Mouse (Mus musculus) liver, embryonic 15.5 days (tissue): ENCODE results near the gene 1110008L16Rik. TPM values are rescaled to one million over a fixed set of nuclear protein-coding genes. Genes with fewer than 3 reads are reported as not detected.
"Not testable (repeated sequence)": the region's sequence is repeated elsewhere in the genome, so short reads cannot be mapped to it uniquely, and the experiment has no call there.

Experiments
- ATAC-seq: fragments of 200-750 bp; cut with Nextera tagmentation; 2 replicates; pipeline ENCODE4 v1.8.0; 2017; ENCODE audit warnings: moderate number of reproducible peaks, mild to moderate bottlenecking, moderate library complexity; ENCODE audit not compliant: insufficient read depth
- H3K27ac ChIP-seq: fragments of 300-500 bp; sonication (generic); replicated peaks from 2 replicates; pipeline ENCODE4 v1.5.1; 2015; ENCODE audit warnings: mild to moderate bottlenecking, inconsistent platforms
- H3K27me3 ChIP-seq: fragments of 300-500 bp; sonication (generic); 2 replicates; pipeline ENCODE4 v1.6.1; 2015; ENCODE audit warnings: mild to moderate bottlenecking, inconsistent platforms
- H3K36me3 ChIP-seq: fragments of 300-500 bp; sonication (generic); replicated peaks from 2 replicates; pipeline ENCODE4 v1.6.1; 2015; ENCODE audit warnings: moderate library complexity, mild to moderate bottlenecking, inconsistent platforms
- H3K4me1 ChIP-seq: fragments of 300-500 bp; sonication (generic); replicated peaks from 2 replicates; pipeline ENCODE4 v1.6.1; 2015; ENCODE audit warnings: inconsistent platforms
- H3K4me2 ChIP-seq: fragments of 300-500 bp; sonication (generic); 2 replicates; pipeline ENCODE4 v1.6.1; 2015; ENCODE audit warnings: moderate library complexity, mild to moderate bottlenecking, inconsistent platforms
- H3K4me3 ChIP-seq: fragments of 300-500 bp; sonication (generic); replicated peaks from 2 replicates; pipeline ENCODE4 v1.5.1; 2015; ENCODE audit warnings: mild to moderate bottlenecking, inconsistent platforms
- H3K9ac ChIP-seq: fragments of 300-500 bp; sonication (generic); 2 replicates; pipeline ENCODE4 v1.6.1; 2015; ENCODE audit warnings: moderate library complexity, mild to moderate bottlenecking, inconsistent platforms
- H3K9me3 ChIP-seq: fragments of 300-500 bp; sonication (generic); replicated peaks from 2 replicates; pipeline ENCODE4 v1.6.1; 2016; ENCODE audit warnings: inconsistent platforms
- WGBS: fragments of 180-500 bp; shearing (Covaris S2); methylation state at CpG from one replicate; pipeline ENCODE4 v1.1.7; 2015; ENCODE audit warnings: mixed read lengths; ENCODE audit not compliant: insufficient replicate concordance; 5-methylcytosine and 5-hydroxymethylcytosine counted together
- polyA plus RNA-seq: library from polyadenylated mRNA; unstranded; fragments of >200 nt; fragmentation: Nextera tagmentation; extraction: Ambion mirVana; gene quantifications from 2 replicates; pipeline ENCODE4 v1.2.1, GENCODE M21; 2015

Gene 1110008L16Rik
- polyA plus RNA-seq, result 5.9 and 6.1 TPM in 2 replicates

- peaks cover 37% of the 10 kb centered on the region for H3K36me3 ChIP-seq
- H3K9me3 ChIP-seq, result no peaks in the 10 kb centered on the region
- H3K27me3 ChIP-seq, result no peaks in the 10 kb centered on the region
- 75% methylated on average over 5 of the region's 5 CpGs for WGBS
- no peak for ATAC-seq
- peaks cover 35% of the 10 kb centered on the region for H3K4me1 ChIP-seq
- no peak within 1 kb of the TSS for H3K9ac ChIP-seq
- H3K4me3 ChIP-seq, result no peak within 1 kb of the TSS
- H3K4me2 ChIP-seq, result no peak within 1 kb of the TSS
- no peak within 1 kb of the TSS for H3K27ac ChIP-seq
Measured at GRCm38 (mm10) chr12:55299336-55299735, at the start of gene 1110008L16Rik. Gene 1110008L16Rik (plus strand): TSS chr12:55299577.

DNA sequence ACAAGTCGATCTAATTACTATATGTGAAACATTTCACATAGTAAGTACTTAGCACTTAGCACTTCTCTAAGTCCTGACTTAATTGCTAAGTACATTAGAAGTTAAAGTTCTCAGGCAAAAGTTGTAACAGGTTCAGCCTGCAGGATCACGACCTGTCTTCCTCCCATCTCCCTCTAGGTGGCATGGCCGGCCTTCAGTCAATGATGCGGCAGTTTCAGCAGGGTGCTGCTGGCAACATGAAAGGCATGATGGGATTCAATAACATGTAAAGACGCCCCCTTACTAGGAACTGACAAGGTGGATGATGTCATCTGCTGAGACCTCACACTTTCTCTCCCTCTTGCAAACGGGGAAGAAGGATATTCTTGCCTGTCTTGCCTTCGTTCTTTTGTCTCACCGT is 37.4 kb upstream of the 1110008L16Rik start:
- not testable (repeated sequence) for ATAC-seq, H3K4me2 ChIP-seq, H3K4me3 ChIP-seq, H3K4me1 ChIP-seq, H3K9ac ChIP-seq, H3K27ac ChIP-seq, H3K9me3 ChIP-seq, H3K27me3 ChIP-seq
- peaks cover 23% of the 10 kb centered on the region for H3K36me3 ChIP-seq
- WGBS, result no CpG with 5 or more reads among the region's 8 CpGs

- H3K4me2 ChIP-seq, H3K4me3 ChIP-seq, H3K4me1 ChIP-seq, H3K9ac ChIP-seq, H3K27me3 ChIP-seq, H3K27ac ChIP-seq, ATAC-seq, H3K9me3 ChIP-seq: not testable (repeated sequence)
- no CpG with 5 or more reads among the region's 5 CpGs for WGBS
- peaks cover 12% of the 10 kb centered on the region for H3K36me3 ChIP-seq
Measured at GRCm38 (mm10) chr12:55263385-55263784, 36.0 kb upstream of the 1110008L16Rik start.

DNA sequence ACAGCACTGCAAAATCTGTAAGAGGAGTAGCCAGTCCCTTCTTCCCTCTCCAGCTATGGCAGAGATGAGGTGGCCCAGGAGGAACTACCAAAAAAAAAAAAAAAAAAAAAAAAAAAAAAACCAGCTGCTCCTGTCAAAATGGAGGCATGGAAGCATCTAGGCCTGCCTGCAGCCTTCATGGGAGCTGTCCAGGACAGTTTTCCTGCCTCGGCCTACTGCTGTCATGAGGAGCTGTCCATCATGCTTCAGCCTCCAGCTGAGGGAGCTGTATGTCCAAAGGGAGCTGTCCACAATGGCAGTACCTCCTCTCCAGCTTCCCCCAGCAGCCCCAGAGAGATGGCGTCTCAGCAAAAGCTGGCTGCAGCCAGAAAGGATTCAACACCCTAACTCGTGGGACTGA is 27.1 kb upstream of the 1110008L16Rik start:
- Histone ChIP-seq H3K9ac (no peak overlapping the region), H3K4me1 (no peaks in the 10 kb centered on the region), H3K27me3 (no peaks in the 10 kb centered on the region), H3K4me2 (no peak overlapping the region), H3K27ac (no peak overlapping the region), H3K4me3 (no peak overlapping the region), H3K36me3 (no peaks in the 10 kb centered on the region), H3K9me3 (no peaks in the 10 kb centered on the region)
- 63% methylated on average over 3 of the region's 3 CpGs for WGBS
- no peak for ATAC-seq

- 71% methylated on average over 4 of the region's 6 CpGs for WGBS
- not testable (repeated sequence) for H3K4me1 ChIP-seq, H3K9ac ChIP-seq, H3K27me3 ChIP-seq, H3K36me3 ChIP-seq, H3K4me2 ChIP-seq, H3K9me3 ChIP-seq, H3K27ac ChIP-seq, ATAC-seq, H3K4me3 ChIP-seq
Measured at GRCm38 (mm10) chr12:55277583-55277982, 21.8 kb upstream of the 1110008L16Rik start.

GRCm38 (mm10) chr12:55298112-55298511 is 1.3 kb upstream of the 1110008L16Rik start:
- peaks cover 23% of the 10 kb centered on the region for H3K4me1 ChIP-seq
- peaks cover 48% of the 10 kb centered on the region for H3K36me3 ChIP-seq
- ATAC-seq, result no peak
- H3K4me2 ChIP-seq, result no peak overlapping the region
- no peak overlapping the region for H3K9ac ChIP-seq
- no peak overlapping the region for H3K4me3 ChIP-seq
- no peak overlapping the region for H3K27ac ChIP-seq
- H3K9me3 ChIP-seq, result no peaks in the 10 kb centered on the region
- 85% methylated on average over 9 of the region's 9 CpGs for WGBS
- no peaks in the 10 kb centered on the region for H3K27me3 ChIP-seq

GRCm38 (mm10) chr12:55300820-55301351 is 1.5 kb downstream of the 1110008L16Rik start:
- Histone ChIP-seq H3K4me2 (peak overlapping the region; percentile 83), H3K9ac (peak overlapping the region; percentile 75), H3K27me3 (no peaks in the 10 kb centered on the region), H3K4me1 (peaks cover 35% of the 10 kb centered on the region), H3K9me3 (no peaks in the 10 kb centered on the region), H3K27ac (peak overlapping the region; percentile 96; the same call in 1 of the 2 replicates), H3K36me3 (peaks cover 25% of the 10 kb centered on the region), H3K4me3 (peak overlapping the region; percentile 68)
- ATAC-seq, result no peak
- WGBS, result 63% methylated on average over 3 of the region's 3 CpGs

- H3K4me3 ChIP-seq, result peak overlapping the region; percentile 68
- WGBS, result 22% methylated on average over 11 of the region's 11 CpGs
- ATAC-seq, result no peak
Measured at GRCm38 (mm10) chr12:55301472-55302300, 2.3 kb downstream of the 1110008L16Rik start.

DNA sequence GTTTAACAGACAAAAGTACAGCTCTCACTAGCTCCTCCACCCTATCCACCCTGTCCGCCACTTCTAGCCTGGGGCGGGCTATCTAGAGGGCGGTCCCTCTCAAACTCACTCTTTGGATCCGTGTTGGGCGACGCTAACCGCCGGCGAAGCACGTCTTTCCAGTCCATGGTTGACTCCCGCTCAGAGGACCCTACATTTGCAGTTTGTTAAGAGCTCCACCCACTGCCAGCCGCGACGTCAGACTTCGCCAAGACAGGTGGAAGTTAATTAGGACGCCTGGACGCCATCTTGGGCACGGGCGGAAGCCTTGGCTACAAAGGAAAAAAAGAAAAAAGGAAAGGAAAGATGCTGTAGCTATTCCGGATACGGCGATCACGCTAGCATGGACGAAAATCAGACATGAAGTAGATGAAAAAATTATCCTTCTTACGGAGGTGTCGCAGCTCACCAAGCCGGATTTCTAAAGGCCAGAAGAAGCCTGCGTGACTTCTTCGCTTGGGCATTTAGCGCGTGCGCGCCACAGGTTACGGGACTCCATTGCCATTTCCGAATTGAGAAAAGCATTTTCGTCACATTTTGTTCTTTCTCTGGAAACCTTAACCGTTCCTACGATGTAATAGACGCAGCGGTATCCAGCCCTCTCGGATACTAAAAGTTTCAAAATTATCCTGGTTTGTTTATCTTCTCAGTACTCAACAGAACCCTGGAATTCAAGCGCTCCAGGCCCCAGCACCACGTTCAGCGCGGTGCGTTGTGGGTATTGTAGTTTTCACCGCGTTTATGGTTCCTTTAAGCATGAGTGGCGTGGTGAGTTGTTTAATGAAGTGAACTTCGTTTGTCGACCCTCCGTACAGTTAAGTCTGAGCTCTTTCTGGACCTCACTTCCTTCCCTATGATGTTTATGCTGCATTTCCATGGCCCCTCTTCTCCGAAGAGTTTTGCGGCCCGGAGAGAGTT is 3.4 kb downstream of the 1110008L16Rik start, which contains the start of gene Ppp2r3c:
TSS of gene Ppp2r3c (minus strand) at position 514 of the 957 bp plus-strand sequence.
- Histone ChIP-seq H3K36me3 (peaks cover 14% of the 10 kb centered on the region), H3K4me2 (peak within 1 kb of the TSS; percentile 83), H3K4me3 (peak within 1 kb of the TSS; percentile 68), H3K27me3 (no peaks in the 10 kb centered on the region), H3K9ac (peak within 1 kb of the TSS; percentile 75), H3K27ac (peak within 1 kb of the TSS; percentile 96), H3K9me3 (no peaks in the 10 kb centered on the region), H3K4me1 (peaks cover 35% of the 10 kb centered on the region)
- under 1% methylated on average over 55 of the region's 55 CpGs for WGBS
- peak; percentile 91 for ATAC-seq

More at GRCm38 (mm10) chr12:55301472-55302300, 2.3 kb downstream of the 1110008L16Rik start:
- Histone ChIP-seq H3K9me3 (no peaks in the 10 kb centered on the region), H3K4me2 (peak overlapping the region; percentile 83), H3K27ac (peak overlapping the region; percentile 96), H3K4me1 (peaks cover 35% of the 10 kb centered on the region), H3K36me3 (peaks cover 23% of the 10 kb centered on the region), H3K27me3 (no peaks in the 10 kb centered on the region), H3K9ac (peak overlapping the region; percentile 75)

GRCm38 (mm10) chr12:55306371-55306770 is 7.0 kb downstream of the 1110008L16Rik start:
- peaks cover 3% of the 10 kb centered on the region; the same call in 1 of the 2 replicates for H3K36me3 ChIP-seq

More at GRCm38 (mm10) chr12:55306371-55306770, 7.0 kb downstream of the 1110008L16Rik start:
- H3K9me3 ChIP-seq, result no peaks in the 10 kb centered on the region
- no peaks in the 10 kb centered on the region for H3K27me3 ChIP-seq
- peaks cover 17% of the 10 kb centered on the region for H3K4me1 ChIP-seq
- no peak overlapping the region for H3K4me2 ChIP-seq
- 79% methylated on average over 4 of the region's 4 CpGs for WGBS
- no peak for ATAC-seq
- H3K27ac ChIP-seq, result no peak overlapping the region
- H3K9ac ChIP-seq, result no peak overlapping the region
- H3K4me3 ChIP-seq, result no peak overlapping the region
